Mouse (Mus musculus) erythroblast, adult 5-6 weeks (primary cell): ENCODE measurements around the gene Rtl10. TPM values are rescaled to one million over a fixed set of nuclear protein-coding genes. Genes with fewer than 3 reads are reported as not detected.

Source experiments
- ATAC-seq: replicated peaks from 2 replicates; pipeline ENCODE4 v1.8.0; 2016; ENCODE audit warnings: moderate number of reproducible peaks, mild to moderate bottlenecking, moderate TSS enrichment, inconsistent platforms; ENCODE audit not compliant: poor library complexity, low FRiP score, severe bottlenecking
- total RNA-seq, 2 experiments: library from RNA; stranded (forward) in 1 of 2; stranded (reverse) in 1 of 2; fragments of 150-400 nt in 1 of 2; fragments of 200-764, 138-1000 nt in 1 of 2; gene quantifications; 2 replicates each; pipeline versions ENCODE4 v1.2.3 to v1.2.4; 2015 to 2017; ENCODE audit warnings: low replicate concordance in 2 of 2

Rtl10 gene
- total RNA-seq, 2 experiments from 2014 or later, result 1.1 TPM; not detected in 1

DNA sequence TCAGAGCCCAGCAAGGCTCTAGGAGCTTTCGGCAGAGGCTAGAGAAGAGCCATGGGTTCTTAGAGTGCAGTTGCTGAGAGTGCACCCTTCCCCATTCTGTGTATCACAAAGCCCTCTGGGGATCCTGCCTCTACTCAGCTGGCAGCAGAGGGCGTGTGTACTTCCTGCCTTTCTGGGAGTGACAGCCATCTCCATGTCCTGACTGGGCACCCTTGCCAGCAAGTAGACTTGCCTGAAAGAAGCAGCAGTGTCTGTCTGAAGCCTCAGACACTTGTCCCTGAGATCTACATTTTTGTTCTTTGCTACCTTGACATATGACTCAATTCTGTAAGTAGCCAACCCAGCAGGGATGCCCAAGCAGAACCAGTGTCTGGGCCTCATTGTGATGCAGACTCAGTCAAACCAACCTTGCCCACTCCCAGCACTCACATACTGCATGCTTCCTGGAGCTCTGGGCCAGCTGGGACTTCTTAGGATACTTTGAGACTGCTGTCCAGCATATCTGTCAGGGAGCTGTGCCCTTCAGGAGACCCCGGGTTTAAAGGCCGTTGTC lies 17.7 kb upstream of the Rtl10 start:
- no peak for ATAC-seq

DNA sequence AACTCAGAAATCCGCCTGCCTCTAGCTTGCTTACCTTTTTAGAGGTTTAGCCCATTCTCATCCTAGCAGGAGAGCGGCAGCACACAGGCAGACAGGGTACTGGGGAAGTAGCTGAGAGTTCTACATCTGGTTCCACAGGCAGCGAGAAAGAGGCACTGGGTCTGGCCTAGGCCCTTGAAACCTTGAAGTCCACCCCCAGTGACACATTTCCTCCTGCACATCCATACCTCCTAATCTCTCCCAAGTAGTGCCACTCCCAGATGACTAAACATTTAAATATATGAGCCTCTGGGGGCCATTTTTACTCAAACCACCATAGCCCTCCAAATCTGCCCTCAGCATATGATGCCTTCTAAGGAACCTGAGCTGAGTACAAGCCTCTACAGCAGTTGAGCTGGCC lies 16.3 kb upstream of the Rtl10 start:
- no peak for ATAC-seq

DNA sequence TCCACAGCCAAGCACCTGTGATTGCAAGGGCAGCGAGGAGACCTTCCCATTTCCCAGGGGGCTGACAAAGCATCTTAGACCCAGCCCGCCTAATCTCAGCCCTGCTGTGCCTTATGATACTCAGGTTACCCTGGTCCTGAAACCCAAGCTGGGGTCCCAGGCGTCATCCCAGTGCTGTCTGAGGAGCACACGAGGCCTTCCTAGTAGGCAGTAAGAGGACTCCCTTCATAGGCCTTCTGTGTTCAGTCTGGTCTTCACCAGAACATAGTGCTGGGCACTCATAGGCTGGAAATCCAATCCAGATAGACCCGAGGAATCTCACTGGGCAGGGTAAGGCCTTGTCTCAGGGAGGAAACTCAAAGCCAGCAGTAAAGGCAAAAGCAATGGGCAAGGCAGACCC lies 14.9 kb upstream of the Rtl10 start:
- ATAC-seq, result no peak

DNA sequence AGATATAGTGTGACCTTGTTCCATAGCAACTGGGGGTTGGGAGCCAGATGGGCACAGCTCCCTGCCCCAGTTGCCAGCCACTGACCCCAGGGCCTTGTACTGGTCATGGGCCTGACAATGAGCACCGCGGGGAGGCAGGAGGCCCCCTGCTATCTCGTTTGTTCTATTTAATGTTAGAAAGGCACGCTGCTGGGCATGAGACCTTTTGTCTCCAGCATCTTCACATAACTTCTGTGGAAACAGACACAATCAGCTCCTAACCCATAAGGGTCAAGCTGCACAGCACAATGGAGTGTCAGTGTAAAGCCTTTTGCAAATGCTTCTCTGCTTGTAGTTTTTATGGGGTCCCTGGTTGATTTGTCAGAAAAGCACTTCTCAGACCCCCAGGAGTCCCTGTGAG lies 14.3 kb upstream of the Rtl10 start:
- ATAC-seq, result no peak

DNA sequence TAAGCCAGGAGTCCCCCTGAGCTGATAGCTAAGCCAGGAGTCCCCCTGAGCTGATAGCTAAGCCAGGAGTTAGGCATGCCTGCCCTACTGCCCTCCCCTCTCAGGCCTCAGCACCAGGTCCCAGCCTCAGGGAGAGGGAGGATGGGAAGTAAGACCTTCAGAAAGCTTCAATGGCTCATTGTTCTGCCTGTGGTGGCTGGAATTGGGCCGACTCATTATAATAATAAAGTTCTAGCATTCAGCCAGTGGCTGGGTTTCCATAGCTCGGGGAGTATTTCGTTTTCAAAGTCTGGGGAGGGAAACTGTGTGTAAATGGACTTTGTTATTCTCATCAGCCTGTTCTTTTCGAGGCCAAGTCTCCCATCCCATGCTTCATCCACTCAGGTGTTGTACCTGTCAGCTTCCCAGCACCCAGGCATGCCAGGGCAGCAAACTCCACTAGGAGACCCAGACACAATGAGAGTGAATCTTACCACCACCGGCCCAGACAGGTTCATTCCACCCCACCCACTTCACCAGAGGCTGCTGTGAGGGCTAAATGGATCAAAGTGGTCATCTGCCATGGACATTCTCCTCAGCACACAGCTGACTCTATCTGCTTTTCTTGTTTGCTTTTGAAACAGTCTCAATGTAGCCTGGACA lies 13.8 kb upstream of the Rtl10 start:
- ATAC-seq, result no peak

DNA sequence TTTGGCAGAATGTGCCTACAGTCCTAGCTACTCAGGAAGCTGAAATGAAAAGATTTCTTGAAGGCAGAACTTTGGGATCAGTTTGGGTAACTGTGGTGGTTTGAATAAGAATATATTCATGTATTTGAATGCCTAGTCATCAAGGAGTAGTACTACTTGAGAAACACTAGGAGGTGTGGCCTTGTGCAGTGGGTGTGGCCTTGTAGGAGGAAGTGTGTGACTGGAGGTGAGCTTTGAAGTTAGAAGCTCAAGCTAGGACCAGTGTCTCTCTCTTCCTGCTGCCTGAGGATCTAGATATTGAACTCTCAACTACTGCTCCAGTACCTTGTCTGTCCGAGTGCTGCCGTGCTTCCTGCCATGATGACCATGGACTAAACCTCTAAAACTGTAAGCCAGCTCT lies 12.6 kb upstream of the Rtl10 start:
- no peak for ATAC-seq

DNA sequence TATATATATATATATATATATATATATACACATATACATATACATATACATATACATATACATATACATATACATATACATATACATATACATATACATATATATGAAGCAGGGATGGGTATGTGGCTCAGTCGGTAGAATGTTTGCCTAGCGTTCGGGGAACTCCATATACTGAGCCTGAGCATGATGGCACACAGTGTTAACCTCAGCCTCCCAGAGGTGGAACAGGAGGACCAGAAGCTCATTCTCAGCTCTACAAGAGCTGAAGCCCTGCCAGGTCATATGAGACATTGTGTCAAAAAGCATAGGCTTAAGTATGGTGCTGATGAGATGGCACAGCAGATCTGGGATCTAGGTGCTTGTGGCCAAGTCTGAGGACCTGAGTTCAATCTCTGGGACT lies 8.4 kb upstream of the Rtl10 start:
- ATAC-seq, result no peak

DNA sequence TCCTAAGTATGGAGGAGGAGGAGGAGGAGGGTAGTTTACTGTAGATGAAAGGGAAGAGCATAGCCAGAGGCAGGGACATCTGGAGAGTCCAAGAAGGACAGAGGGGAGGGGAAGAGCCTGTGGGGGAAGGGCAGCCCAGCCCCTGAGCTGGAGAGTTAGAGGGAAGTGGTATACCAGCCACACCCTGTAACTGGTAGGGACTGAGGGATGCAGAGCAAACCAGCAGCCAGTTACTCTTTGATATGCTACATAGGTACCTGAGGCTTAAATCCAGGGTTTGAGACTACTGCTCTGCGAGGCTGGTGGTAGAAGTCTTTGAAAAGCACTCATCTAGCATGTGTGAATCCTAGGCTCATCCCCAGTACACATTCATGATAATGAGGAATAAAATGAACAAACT lies 7.8 kb upstream of the Rtl10 start:
- no peak for ATAC-seq

DNA sequence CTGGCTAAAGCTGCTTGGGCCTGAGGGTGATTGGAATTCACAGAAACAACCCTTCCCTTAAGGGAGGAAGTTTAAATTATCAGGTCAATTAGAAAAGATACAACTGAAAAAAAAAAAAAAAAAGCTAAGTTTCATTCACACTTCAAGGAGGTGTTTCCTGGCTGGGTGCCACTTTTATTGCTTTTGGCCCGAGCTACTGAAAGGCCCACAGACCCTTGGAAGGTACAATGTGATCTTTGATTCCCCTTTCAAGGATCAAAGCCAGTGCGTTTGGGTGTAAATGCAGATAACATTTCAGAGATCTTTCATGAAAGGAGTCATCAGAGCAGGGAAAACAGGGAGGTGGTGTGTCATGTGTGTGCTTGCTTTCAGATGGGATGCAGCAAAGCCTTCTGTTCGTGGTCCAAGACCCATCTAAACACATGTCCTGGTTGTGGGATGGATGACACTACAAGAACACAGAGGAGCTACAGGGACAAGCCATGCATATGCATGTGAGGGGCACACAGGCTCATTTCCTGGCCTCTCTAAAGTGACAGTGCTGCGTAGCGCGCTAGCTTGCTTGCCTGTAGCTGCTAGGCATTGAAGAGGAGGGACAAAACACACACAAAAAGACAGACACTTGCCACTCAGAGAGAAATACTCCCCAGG lies 711 bp upstream of the Rtl10 start:
- peak; percentile 64 for ATAC-seq

DNA sequence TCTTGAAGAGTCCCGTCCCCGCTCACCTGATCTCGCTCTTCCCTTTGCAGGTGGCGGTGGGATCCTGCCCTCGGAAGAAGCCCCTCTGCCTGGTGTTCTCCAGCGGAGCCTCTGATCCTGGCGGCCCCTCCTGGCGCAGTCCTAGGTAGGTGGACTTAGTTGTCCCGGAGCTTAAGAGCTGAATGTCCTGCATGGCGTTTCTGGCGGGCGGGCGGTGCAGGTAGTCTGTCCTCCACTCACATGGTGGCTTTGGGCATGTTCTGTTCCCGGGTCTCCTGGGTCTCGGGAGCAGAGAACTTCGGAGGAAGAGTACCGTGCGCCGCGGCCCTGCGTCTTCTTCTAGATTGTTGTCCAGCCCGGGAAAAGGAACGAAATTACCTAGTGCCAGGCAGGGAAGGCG lies 295 bp downstream of the Rtl10 start:
- ATAC-seq, result peak; percentile 37; the same call in 1 of the 2 replicates

DNA sequence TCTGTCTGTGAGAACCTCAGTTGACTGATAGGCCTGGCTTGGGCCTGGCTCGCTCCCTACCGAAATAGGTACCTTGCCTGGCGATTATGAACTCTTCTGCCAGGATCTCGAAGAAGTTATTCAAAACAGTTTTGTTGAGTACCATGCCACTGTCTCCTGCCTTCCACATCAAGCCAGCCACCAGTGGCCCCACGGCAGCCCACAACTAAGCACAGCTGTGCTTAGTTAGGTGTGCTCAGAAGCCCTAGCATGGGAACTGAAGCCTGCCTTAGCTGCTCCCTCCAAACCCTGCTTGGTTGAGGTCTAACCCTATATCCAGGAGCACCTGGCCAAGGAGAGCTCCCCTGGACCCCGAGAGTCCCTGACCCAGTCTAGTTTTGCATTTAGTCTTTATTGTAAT lies 2.8 kb downstream of the Rtl10 start:
- ATAC-seq, result no peak

DNA sequence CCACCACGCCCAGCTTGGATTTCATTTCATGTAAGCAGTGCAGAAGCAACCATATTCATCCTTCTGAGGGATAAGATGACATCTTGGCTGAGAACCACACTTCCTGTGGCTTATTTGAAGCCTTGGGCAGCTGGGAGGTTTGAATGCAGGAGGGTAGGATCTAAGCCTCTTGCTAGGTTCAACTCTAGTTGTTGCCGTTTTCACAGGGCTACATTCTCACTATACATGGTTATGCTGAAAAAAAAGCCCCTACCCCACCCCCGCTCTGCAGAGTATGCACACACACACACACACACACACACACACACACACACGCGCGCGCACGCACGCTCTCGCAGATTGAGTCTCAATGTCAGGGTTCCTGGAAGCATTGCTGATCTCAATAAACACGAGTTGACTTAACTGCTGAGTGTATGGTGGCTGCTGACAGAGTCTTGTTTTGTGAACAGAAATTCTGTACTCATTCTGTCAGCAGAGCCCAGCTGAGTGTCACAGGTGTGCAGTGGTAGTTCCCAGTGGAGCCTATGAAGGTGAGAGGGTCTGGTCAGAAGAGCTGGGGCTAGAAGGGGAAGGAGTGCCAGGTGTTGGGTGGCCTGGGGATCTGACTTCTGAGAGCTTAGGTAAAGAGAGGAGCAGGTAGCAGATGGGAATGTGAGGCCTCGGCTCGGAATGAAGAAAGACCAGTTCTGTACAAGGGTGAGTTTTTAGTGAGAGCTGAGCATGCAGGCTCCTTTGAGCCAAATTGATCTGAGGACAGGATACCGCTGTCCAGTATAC lies 5.1 kb downstream of the Rtl10 start:
- ATAC-seq, result no peak

DNA sequence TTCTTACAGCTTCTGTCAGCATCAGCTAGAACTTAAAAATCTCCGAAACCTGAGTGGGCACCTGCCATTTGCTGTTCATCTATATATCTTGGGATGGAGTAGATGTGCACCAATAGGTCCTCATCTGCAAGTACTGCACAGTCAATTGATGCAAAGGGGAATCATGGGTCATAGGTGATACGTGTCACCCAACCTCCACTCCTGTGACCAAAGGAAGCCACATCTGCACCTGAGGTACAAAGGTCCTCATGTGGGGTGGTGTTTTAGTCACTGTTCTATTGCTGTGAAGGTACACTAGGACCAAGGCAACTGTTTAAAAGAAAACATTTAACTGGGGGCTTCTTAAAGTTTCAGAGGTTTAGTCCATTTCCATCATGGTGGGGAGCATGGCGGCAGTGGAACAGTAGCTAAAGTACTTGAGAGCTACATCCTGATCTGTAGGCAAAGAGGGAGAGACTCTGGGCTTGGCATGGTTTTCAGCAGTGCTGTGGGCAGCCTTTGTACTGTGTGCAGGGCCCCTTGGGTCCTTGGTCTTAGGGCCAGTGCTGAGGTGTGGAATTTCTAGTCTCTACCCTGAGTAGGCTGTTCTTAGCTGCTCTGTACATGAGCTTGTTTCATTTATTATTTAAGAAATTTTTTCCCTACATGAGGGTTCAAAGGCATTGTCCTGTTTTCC lies 8.0 kb downstream of the Rtl10 start:
- ATAC-seq, result no peak

DNA sequence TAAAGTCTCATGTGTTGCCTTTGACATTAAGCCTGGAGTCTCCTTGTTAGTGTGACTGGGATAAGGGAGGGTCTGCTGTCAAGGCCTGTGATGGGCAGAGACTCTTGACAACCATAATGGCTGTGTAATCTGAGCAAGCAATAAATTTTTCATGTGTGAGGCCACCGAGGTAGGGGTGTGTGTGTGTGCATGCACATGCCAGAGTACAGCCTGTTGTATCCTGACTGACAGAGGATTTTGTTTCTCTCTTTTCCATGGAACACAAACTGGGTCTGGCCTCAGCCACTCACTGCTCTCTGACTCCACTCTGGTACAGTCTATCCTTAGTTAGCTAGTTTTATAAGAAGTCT lies 8.5 kb downstream of the Rtl10 start:
- no peak for ATAC-seq

DNA sequence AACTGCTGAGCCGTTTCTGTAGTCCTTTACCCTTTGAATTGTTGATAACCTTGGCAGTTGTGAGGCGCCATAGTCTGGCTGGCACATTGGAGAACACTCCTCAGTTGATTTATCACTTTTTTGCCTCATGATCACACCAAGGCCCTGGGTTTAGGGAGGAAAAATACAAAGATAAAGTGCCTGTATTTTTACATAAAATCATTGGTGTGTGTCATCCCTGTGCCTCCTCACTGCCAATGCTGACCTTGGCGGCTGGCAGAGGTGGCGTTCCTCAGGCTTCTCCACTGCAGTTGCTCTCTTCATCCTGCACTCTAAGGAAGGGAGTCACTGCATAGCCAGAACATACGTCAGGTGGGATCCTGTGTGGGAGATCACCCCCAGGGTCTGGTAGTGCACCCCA lies 13.0 kb downstream of the Rtl10 start:
- no peak for ATAC-seq

DNA sequence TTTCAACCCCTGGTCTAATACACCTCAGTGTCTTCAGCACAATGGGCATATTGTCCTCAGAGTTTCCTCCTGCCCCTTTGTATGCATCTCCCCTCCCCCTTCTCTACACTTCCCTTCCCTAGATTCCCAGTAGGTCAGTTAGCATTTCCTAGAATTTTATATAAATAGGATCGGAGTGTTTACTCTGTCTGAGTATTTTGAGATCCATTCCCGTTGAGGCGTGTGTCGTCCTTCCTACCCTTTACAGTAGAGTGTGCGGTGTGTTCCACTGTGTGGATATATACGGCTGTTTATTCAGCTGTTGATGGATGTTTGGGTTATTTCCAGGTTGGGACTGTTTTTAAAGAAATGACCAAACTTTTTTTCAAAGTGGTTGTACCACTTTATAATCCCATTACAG lies 14.8 kb downstream of the Rtl10 start:
- no peak for ATAC-seq

DNA sequence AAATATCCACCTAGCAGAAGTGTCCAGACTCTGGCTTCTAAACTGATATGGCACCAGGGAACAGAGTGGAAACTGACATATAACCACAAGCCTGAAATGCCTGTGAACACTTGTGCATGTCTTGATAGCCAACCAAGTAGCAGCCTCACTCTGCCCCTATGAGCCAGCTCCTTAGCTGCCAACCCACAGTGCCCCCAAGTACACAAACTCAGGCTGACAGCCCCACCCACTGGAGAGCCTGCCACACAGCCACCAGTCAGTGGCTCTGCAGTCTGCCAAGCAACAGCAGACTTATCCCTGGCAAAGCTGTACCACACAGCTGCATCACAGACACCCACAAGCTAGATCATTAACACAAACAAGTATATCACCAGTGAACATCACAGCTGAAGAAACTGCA lies 19.4 kb downstream of the Rtl10 start:
- ATAC-seq, result peak; percentile 57; the same call in 1 of the 2 replicates

DNA sequence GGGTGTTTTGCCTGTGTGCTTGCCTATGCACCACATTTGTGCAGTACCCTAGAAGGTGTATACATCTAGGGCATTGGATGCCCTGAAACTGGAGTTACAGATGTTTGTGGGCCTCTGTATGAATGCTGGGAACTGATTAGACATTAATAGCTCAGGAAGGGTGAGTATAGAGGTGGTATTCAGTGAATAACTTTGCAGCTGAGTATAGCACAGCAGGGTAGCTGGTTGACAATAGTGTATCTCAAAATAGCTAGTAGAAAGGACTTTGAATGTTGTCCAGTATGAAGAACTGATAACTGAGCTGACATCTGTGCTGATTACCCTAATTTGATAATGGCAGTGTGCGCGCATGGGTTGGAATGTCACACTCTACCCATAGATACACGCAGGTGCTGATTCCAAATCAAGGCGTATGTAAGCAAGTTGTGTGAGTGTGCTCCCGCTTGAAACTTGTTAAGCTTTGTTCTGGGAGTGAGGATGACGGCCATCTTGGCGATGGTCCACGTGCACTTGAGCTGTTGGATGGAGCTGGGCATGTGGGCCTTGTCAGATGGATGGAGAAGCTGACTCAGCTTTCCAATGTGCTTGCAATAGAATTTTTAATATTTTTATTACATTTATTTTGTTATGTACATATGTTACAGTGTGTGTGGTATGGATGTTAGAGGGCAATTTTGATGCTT lies 25.0 kb downstream of the Rtl10 start:
- ATAC-seq, result no peak

DNA sequence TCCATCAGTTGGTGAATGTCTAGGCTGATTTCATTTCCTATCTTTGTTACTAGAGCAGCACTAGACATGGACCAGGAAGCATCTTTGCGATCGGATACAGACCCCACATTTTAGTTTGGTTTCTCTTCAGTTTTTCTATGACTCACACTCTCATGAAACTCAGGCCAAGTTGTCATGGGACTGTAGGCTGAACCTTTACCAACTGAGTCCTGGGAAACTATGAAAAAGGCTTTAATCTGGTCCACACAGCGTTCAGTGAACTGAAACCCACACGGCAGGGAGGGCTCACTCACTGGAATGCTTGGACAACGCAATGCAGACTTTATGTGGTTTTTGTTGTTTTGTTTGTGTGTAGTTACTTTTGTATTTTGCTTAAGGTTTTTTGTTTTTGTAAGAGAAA lies 30.0 kb downstream of the Rtl10 start:
- ATAC-seq, result no peak

DNA sequence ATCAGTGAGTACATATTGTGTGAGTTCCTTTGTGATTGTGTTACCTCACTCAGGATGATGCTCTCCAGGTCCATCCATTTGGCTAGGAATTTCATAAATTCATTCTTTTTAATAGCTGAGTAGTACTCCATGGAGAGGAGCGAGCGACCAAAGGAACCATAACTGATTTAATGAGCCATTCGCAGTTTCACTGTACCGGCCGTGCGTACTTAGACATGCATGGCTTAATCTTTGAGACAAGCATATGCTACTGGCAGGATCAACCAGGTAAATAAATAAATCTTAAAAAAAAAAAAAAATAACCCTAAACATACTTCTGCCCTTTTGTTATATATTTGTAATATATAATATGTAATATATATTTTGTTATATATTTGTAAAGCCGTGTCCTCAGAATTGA lies 34.4 kb downstream of the Rtl10 start:
- peak; percentile 100 for ATAC-seq
